ENCODE assay signal across 21 mouse cellular contexts in the genomic region with DNA sequence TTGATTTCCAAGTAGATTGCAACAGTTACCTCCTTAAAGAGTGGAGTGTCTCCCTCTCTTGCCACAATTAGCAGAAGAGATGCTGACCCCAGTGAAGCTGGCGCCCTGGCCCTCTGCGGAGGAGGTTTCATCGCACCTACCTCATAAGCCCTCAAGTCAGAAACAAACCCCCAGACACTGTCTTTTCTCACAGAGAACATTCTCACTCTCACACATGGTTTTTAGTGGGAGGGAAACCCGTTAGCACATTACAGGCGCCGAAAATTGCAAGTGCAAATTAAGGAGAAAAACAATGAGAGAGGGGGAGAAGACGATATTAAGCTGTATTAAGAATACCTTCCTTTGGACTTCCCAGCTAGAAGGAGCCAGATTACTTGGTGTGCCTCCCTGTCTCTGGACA. TPM values are rescaled to one million over a fixed set of nuclear protein-coding genes. Genes with fewer than 3 reads are reported as not detected.
DNase-seq lines count a peak whose midpoint lies in the region; ATAC-seq lines count a peak whose summit lies in the region.
"Had no signal": no experiment of that assay in that cellular context is flagged by ENCODE, and none has a peak within 500 bp of the region (broad histone marks: within the 10 kb centered on the region; RNA-seq: fewer than 3 reads in every experiment).

No protein-coding gene starts in this region.

- no peak for ATAC-seq in kidney, embryonic 15.5 days (replicated peaks; ENCODE audit: low FRiP score)
- ATAC-seq: activated CD4-positive, CD25-positive, alpha-beta regulatory T cell, adult 4 months; forebrain, embryonic 13.5 days; forebrain, postnatal 0 days had no signal

- H3K4me1 ChIP-seq in kidney, embryonic 15.5 days, result peaks cover 7% of the 10 kb centered on the region; the same call in 1 of the 2 replicates
- H3K4me1 ChIP-seq: embryonic facial prominence, embryonic 10.5 days; forebrain, embryonic 13.5 days; hindbrain, embryonic 10.5 days; hindbrain, embryonic 15.5 days had no signal

- intact Hi-C loops in left cerebral cortex, postnatal 10 days (cut with DNase I), result no loop called here

- H3K27me3 ChIP-seq in kidney, embryonic 15.5 days, result no peaks in the 10 kb centered on the region
- H3K27me3 ChIP-seq: CH12.LX; forebrain, embryonic 13.5 days; heart, embryonic 12.5 days; hindbrain, embryonic 15.5 days; Patski had no signal

- WGBS in kidney, embryonic 15.5 days, result 80% methylated on average over 7 of the region's 7 CpGs

- H3K9ac ChIP-seq in kidney, embryonic 15.5 days, result no peak overlapping the region
- H3K9ac ChIP-seq: forebrain, embryonic 13.5 days; forebrain, postnatal 0 days; heart, embryonic 12.5 days; hindbrain, embryonic 15.5 days had no signal

- no peak for DNase-seq in kidney, adult 11 months
- peak; percentile 7 to 10 for DNase-seq in left cerebral cortex, adult 18-20 months (ENCODE audit: low spot score in 2 of 2)
- no peak for DNase-seq in left cerebral cortex, postnatal 10 days (ENCODE audit: extremely low spot score in 1 of 2, low spot score in 2 of 2)
- peak; percentile 46 for DNase-seq in brain, adult 2 months (ENCODE audit: low read depth, low spot score)
- DNase-seq in telencephalon, adult 2 months (ENCODE audit: low read depth, low spot score), result peak; percentile 53
- DNase-seq: adrenal gland, postnatal 14 days; cerebellum, adult 18-20 months; cerebellum, adult 9-11 months; cerebellum, postnatal 36 days; forebrain, postnatal 0 days; gastrocnemius, postnatal 14 days had no signal

- H3K27ac ChIP-seq in kidney, embryonic 15.5 days, result peak overlapping the region; percentile 62
- H3K27ac ChIP-seq: embryonic facial prominence, embryonic 10.5 days; forebrain, embryonic 13.5 days; hindbrain, embryonic 10.5 days; hindbrain, embryonic 15.5 days had no signal

- H3K36me3 ChIP-seq in kidney, embryonic 15.5 days, result no peaks in the 10 kb centered on the region
- H3K36me3 ChIP-seq: embryonic facial prominence, embryonic 10.5 days; hindbrain, embryonic 10.5 days; hindbrain, embryonic 15.5 days had no signal

- H3K4me2 ChIP-seq in kidney, embryonic 15.5 days, result no peak overlapping the region
- H3K4me2 ChIP-seq: forebrain, embryonic 13.5 days; heart, embryonic 12.5 days; hindbrain, embryonic 15.5 days had no signal

- no peak overlapping the region for H3K4me3 ChIP-seq in kidney, embryonic 15.5 days (replicated peaks)
- H3K4me3 ChIP-seq: embryonic facial prominence, embryonic 10.5 days; forebrain, embryonic 13.5 days; heart, embryonic 12.5 days; hindbrain, embryonic 10.5 days; hindbrain, embryonic 15.5 days had no signal

- no peaks in the 10 kb centered on the region for H3K9me3 ChIP-seq in kidney, embryonic 15.5 days (replicated peaks)
- H3K9me3 ChIP-seq: embryonic facial prominence, embryonic 10.5 days; forebrain, embryonic 13.5 days; heart, embryonic 12.5 days; hindbrain, embryonic 10.5 days; hindbrain, embryonic 15.5 days had no signal

RNA-seq across cellular contexts. Expression of a gene that starts 44.8 kb away (rescaled TPM):
- polyA plus RNA-seq in kidney, embryonic 15.5 days (2015; fragmentation: Nextera tagmentation; extraction: Ambion mirVana), result 7.2 and 7.5 TPM in 2 replicates
- 10 to 100 TPM; 11.4 to 13.1 TPM for total RNA-seq in left cerebral cortex, adult 18-20 months (2021)
- 10 to 100 TPM; 10.4 to 12.2 TPM for total RNA-seq in left cerebral cortex, postnatal 10 days (2021)
- total RNA-seq: CH12.LX; granulocyte monocyte progenitor cell, adult 5-6 weeks had no signal
- polyA plus RNA-seq: activated CD4-positive, CD25-positive, alpha-beta regulatory T cell, adult 4 months had no signal

Comparison
In these comparisons a context has a peak if more than half of its experiments do, and no peak if none do; other contexts are left out.
1. DNase-seq: peak in left cerebral cortex, adult 18-20 months (2 of 2), brain, adult 2 months (single experiment) and telencephalon, adult 2 months (single experiment); none in kidney, adult 11 months (single experiment) and left cerebral cortex, postnatal 10 days (0 of 2).